Mouse (Mus musculus) brain, embryonic 14.5 days (tissue): ENCODE results near the gene Ptprr.

Experiments used
- CTCF ChIP-seq: fragments of 200-500 bp; IDR thresholded peaks from 2 replicates; pipeline ENCODE4 v1.5.1; 2012; ENCODE audit warnings: inconsistent platforms, mild to moderate bottlenecking, moderate library complexity, borderline replicate concordance; ENCODE audit not compliant: insufficient read depth, insufficient read length; ENCODE audit errors: extremely low read depth
- POLR2A ChIP-seq: fragments of 200-500 bp; IDR thresholded peaks from 2 replicates; pipeline ENCODE4 v1.6.1; 2012; ENCODE audit warnings: mild to moderate bottlenecking, inconsistent platforms, borderline replicate concordance; ENCODE audit not compliant: poor library complexity, insufficient read depth, insufficient read length, severe bottlenecking; ENCODE audit errors: extremely low read depth

GRCm38 (mm10) chr10:116206449-116206848 is 188.4 kb downstream of the Ptprr start:
- no peak for TF ChIP-seq CTCF
- no peak for TF ChIP-seq POLR2A
